Mouse (Mus musculus) G1E (cell line): ENCODE measurements around the gene Ccdc83. TPM values are rescaled to one million over a fixed set of nuclear protein-coding genes. Genes with fewer than 3 reads are reported as not detected.

Experiments used
- ATAC-seq: 2 replicates; pipeline ENCODE4 v1.8.0; 2016; ENCODE audit warnings: mild to moderate bottlenecking; ENCODE audit not compliant: insufficient number of reproducible peaks, poor library complexity, low FRiP score, severe bottlenecking; ENCODE audit errors: extremely low read depth
- DNase-seq: peaks from one replicate; pipeline ENCODE4 v3.0.0; 2012; ENCODE audit warnings: low spot score
- H3K27me3 ChIP-seq: 2 replicates; pipeline ENCODE4 v1.6.1; 2012; ENCODE audit warnings: mild to moderate bottlenecking, low read length, inconsistent platforms; ENCODE audit not compliant: insufficient read depth
- H3K36me3 ChIP-seq: replicated peaks from 2 replicates; pipeline ENCODE3; 2012; ENCODE audit warnings: mild to moderate bottlenecking, inconsistent platforms
- H3K4me1 ChIP-seq: 2 replicates; pipeline ENCODE4 v1.6.1; 2012; ENCODE audit warnings: low read depth, low read length, inconsistent platforms, mixed read lengths; ENCODE audit not compliant: insufficient read depth
- H3K4me3 ChIP-seq: 2 replicates; pipeline ENCODE4 v1.5.1; 2012; ENCODE audit warnings: low read depth, mild to moderate bottlenecking, inconsistent platforms, low read length, moderate library complexity, mixed read lengths
- H3K9me3 ChIP-seq: replicated peaks from 2 replicates; pipeline ENCODE4 v1.6.1; 2012; ENCODE audit warnings: inconsistent platforms
- CTCF ChIP-seq: IDR thresholded peaks from 2 replicates; pipeline ENCODE4 v1.5.1; 2012; ENCODE audit warnings: low read depth, low read length, inconsistent platforms, mixed read lengths
- GATA1 ChIP-seq: IDR thresholded peaks from 2 replicates; pipeline ENCODE4 v1.6.1; 2012; ENCODE audit warnings: borderline replicate concordance, low read length, inconsistent platforms, mixed read lengths
- GATA2 ChIP-seq: IDR thresholded peaks from 2 replicates; pipeline ENCODE4 v1.6.1; 2012; ENCODE audit warnings: low read depth, low read length, inconsistent platforms, borderline replicate concordance
- POLR2AphosphoS5 ChIP-seq: IDR thresholded peaks from 2 replicates; pipeline ENCODE4 v1.6.1; 2012; ENCODE audit warnings: low read depth, low read length, inconsistent platforms; ENCODE audit not compliant: insufficient replicate concordance
- TAL1 ChIP-seq: conservative IDR thresholded peaks from 2 replicates; pipeline ENCODE4 v1.6.1; 2012; ENCODE audit warnings: low read depth, low read length, inconsistent platforms, mixed read lengths
- polyA plus RNA-seq: library from polyadenylated mRNA; stranded (reverse); fragments of >175 nt; gene quantifications from 2 replicates; pipeline ENCODE4 v1.2.3, GENCODE M21; 2012
- total RNA-seq, 2 experiments: library from RNA; stranded (forward) in 1 of 2; stranded (reverse) in 1 of 2; fragments of 200-1000 nt in 1 of 2; fragments of >200 nt in 1 of 2; fragmentation: Nextera tagmentation in 1 of 2; gene quantifications; 2 replicates each; pipeline ENCODE4 v1.2.3; 2014 to 2017

Gene Ccdc83
- total and polyA plus RNA-seq, 3 experiments: 0.22 TPM; not detected in 2

DNA sequence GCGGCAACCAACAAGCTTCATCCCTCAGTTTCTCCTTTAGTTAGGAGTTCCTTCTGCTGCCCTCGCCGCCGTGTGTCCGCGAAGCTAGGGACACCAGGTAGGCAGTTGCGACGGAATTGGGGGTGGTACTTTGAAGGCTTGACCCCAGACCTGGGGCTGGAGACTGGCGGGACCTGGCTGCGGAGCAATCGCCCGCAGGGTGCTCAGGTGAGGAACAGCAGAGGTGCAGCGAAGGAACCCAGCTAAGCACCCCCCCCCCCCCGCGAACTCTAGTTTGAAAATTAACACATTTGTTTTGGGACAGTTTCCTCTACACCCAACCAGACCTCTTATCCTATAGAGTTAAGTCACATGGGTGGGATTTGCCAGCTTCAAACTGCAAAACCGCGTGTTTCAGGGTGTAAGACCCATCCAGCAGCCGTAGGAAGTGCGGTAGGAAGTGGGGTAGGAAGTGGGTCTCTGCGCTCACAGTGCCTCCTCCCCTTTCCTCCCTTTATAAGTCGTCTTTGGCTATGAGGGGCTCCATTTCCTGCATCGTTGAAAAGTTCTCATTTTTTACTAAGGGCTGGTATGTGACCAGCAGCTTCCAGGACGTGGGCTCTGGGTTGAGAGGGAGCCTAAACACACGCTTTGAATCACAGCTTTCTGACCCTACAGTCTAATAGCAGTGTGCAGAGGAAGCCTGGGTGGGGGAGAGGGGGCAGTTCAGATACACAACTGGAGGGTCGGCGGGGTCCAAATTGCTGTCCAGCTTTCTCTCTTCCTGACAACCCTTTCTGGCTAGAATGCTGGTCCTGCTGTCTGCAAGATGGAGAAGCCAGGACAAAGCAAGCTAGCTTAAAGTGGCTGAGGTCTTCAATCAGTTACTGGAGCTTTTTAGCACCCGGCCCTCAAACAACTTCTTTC is 37.3 kb upstream of the Ccdc83 start:
- TF ChIP-seq GATA2 (no peak), TAL1 (no peak), CTCF (no peak), POLR2AphosphoS5 (no peak), GATA1 (no peak)
- no peaks in the 10 kb centered on the region for H3K9me3 ChIP-seq
- DNase-seq (no peak), ATAC-seq (no peak)
- H3K4me3 ChIP-seq: no peak overlapping the region
- no peaks in the 10 kb centered on the region for H3K36me3 ChIP-seq
- no peaks in the 10 kb centered on the region for H3K27me3 ChIP-seq
- H3K4me1 ChIP-seq: no peaks in the 10 kb centered on the region

DNA sequence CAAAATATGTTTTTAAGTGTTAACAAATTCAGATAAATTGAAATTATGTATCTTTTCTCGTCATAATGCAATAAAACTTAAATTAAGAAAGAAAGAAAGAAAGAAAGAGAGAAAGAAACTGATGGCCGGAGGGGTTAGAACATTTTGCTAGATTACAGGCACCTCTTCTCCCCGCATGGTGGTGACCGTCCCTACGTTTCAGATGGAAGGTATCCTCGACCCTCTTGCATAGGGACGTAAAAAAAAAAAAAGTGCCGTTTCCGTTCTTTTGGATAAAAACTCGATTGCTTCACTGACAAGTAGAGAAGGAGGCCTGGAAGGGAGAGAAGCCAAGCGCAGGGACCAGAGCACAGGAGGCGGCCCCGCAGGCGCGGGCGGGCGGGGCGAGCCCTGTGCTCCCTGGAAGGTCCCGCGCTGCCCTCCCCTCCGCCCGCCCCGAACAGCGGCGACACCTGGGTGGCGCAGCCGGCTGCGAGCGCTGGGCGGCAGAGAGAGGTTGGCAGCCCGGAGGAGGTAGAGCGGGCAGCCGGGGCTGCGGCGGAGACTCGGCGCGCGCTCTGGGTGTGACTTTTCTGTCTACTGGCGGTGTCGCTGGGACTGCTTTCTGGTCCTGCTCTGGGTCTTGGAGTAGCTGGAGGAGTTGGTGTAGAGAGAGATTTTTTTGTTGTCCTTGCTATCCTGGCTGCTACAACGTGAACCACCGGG is 36.5 kb upstream of the Ccdc83 start, which contains the start of gene Sytl2:
Sytl2 (plus strand) TSS at position 311 of the 705 bp plus-strand sequence.
- H3K9me3 ChIP-seq: no peaks in the 10 kb centered on the region
- H3K4me1 ChIP-seq: no peaks in the 10 kb centered on the region
- H3K27me3 ChIP-seq: no peaks in the 10 kb centered on the region
- TF ChIP-seq GATA2: no peak
- no peak for TF ChIP-seq GATA1
- no peak for TF ChIP-seq POLR2AphosphoS5
- no peak for TF ChIP-seq TAL1
- no peak for TF ChIP-seq CTCF
- H3K4me3 ChIP-seq: no peak within 1 kb of the TSS
- DNase-seq (no peak), ATAC-seq (no peak)
- no peaks in the 10 kb centered on the region for H3K36me3 ChIP-seq

DNA sequence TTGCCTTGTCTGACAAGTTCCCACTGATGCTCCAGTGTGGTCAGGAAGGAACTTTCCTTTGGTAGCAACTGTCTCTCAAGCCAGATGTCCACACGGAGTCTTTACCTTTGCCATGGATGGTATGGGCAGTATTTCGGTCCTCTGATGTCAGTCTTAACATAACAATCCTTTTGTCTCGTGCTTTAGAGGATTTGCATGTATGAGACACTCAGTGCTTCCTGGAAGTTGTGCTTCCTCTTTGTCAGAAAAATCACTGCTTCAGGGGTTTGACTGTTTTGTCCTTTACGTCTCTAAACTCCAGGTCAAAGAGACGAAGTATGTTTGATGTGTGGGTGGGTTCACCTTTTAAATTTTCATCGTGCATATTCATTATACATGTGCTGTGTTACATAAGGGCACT is 26.3 kb upstream of the Ccdc83 start:
- TF ChIP-seq POLR2AphosphoS5: no peak
- TF ChIP-seq GATA2: no peak
- TF ChIP-seq GATA1: no peak
- no peak for TF ChIP-seq CTCF
- no peak for TF ChIP-seq TAL1
- Histone ChIP-seq H3K9me3 (no peaks in the 10 kb centered on the region), H3K4me3 (no peak overlapping the region), H3K36me3 (no peaks in the 10 kb centered on the region), H3K27me3 (no peaks in the 10 kb centered on the region), H3K4me1 (no peaks in the 10 kb centered on the region)
- no peak for ATAC-seq
- no peak for DNase-seq

DNA sequence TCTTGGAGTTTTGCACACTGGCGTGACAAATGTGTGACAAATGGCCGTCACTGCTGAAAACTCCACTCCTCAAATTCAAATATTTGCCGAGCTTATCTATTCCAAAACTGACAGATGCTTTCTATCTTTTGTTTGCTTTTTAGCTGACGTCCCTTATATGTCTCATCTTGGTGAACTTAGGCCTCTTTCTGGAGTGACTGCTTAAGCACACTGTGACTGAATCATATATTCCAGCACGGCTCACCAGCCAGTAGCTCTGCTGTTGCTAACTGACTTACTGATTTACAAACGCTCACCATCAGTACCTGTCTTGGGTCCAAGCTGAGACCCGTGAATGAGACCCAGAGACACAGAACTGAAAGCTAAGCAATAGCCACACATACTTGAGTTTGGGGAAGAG is 19.2 kb upstream of the Ccdc83 start:
- no peak overlapping the region for H3K4me3 ChIP-seq
- H3K27me3 ChIP-seq: peaks cover 5% of the 10 kb centered on the region; the same call in 1 of the 2 replicates
- H3K36me3 ChIP-seq: no peaks in the 10 kb centered on the region
- H3K9me3 ChIP-seq: no peaks in the 10 kb centered on the region
- ATAC-seq (no peak), DNase-seq (no peak)
- TF ChIP-seq TAL1: no peak
- no peak for TF ChIP-seq CTCF
- TF ChIP-seq GATA1: no peak
- no peaks in the 10 kb centered on the region for H3K4me1 ChIP-seq

DNA sequence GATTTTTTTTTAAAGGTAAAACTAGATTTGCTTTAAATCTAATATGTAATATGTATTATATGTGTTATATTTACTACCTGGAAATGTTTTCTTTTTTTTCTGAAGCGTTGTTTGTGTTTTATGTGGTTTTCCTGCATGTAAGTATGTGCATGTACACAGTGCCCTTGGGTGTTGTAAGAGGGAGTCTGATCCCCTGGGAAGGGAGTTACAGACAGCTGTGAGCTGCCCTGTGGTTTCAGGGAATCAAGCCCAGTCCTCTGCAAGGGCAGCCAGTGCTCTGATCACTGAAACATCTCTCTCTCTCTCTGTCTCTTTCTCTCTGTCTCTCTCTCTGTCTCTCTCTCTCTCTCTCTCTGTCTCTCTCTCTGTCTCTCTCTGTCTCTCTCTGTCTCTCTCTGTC is 17.2 kb upstream of the Ccdc83 start:
- H3K4me3 ChIP-seq: no peak overlapping the region
- DNase-seq (no peak), ATAC-seq (no peak)
- no peaks in the 10 kb centered on the region for H3K9me3 ChIP-seq
- H3K36me3 ChIP-seq: no peaks in the 10 kb centered on the region
- peaks cover 5% of the 10 kb centered on the region; the same call in 1 of the 2 replicates for H3K27me3 ChIP-seq
- TF ChIP-seq CTCF: no peak
- no peak for TF ChIP-seq TAL1
- TF ChIP-seq POLR2AphosphoS5: no peak
- TF ChIP-seq GATA1: no peak
- no peak for TF ChIP-seq GATA2
- no peaks in the 10 kb centered on the region for H3K4me1 ChIP-seq

DNA sequence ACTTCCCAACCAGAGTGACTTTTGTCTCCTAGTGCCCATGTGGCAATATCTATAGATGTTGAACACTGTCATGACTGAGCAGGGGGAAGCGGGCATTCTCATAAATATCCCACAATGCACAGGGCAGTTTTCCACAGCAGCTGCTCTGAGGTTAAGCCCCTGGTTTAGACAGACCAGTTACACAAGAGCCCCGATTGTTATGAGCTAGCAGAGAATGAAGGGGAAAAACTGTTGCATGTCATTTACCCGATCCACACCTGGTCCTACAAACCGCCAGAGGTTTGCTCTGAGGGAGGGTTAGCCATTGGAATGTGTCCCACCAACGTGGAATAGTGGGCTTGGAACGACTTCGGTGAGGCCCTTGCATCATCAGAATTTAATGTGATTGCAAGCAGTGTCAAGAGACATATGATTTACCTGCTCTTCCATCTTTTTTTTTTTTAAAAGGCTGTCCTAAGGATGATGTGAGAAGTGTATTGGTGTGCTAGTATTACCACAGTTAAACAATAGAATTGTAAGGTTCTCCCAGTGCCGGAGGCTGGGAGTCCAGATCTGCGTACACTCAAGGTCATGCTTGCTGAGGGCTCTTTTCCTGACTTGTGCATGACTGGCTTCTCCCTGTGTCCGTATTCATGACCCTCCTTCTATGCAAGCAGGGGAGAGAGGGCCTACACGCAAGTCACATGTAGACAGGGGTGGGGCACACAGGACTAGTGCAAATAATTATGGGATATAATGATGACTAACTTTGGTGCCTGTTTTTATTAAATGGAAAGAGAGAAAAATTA is 16.4 kb upstream of the Ccdc83 start:
- TF ChIP-seq CTCF: no peak
- TF ChIP-seq TAL1: no peak
- no peak for TF ChIP-seq POLR2AphosphoS5
- no peak for TF ChIP-seq GATA1
- TF ChIP-seq GATA2: no peak
- Histone ChIP-seq H3K36me3 (no peaks in the 10 kb centered on the region), H3K27me3 (peaks cover 5% of the 10 kb centered on the region; the same call in 1 of the 2 replicates), H3K4me3 (no peak overlapping the region), H3K9me3 (no peaks in the 10 kb centered on the region), H3K4me1 (no peaks in the 10 kb centered on the region)
- DNase-seq (no peak), ATAC-seq (no peak)
